Mouse (Mus musculus) neutrophil, adult 65 days (primary cell): ENCODE measurements around the gene Arhgap19. TPM values are rescaled to one million over a fixed set of nuclear protein-coding genes. Genes with fewer than 3 reads are reported as not detected.

Experiments
- total RNA-seq: library from RNA; stranded (reverse); gene quantifications from 2 replicates; pipeline ENCODE4 v1.2.4, GENCODE M21; 2023

Arhgap19 gene
- 55.0 and 62.0 TPM in 2 replicates for total RNA-seq

GRCm38 (mm10) chr19:41801742-41802369 lies at the start of gene Arhgap19:
Gene Arhgap19 (minus strand): TSS chr19:41802047.

GRCm38 (mm10) chr19:41847992-41848851 lies 46.4 kb upstream of the Arhgap19 start, which contains the start of gene Frat2:
Gene Frat2 (minus strand): TSS chr19:41848132.

GRCm38 (mm10) chr19:41829381-41830105 lies 27.7 kb upstream of the Arhgap19 start, which contains the start of gene Frat1:
Gene Frat1 (plus strand): TSS chr19:41829970.

GRCm38 (mm10) chr19:41743396-41743795 lies 58.5 kb downstream of the Arhgap19 start, which contains the start of gene Slit1:
Gene Slit1 (minus strand): TSS chr19:41743665.

Other genes with a start within 250 kb of the Arhgap19 start
- gene Gm340, start 219.7 kb downstream of the Arhgap19 start, total RNA-seq: 24.1 and 33.5 TPM in 2 replicates
- 0.23 and 0.98 TPM in 2 replicates for gene Slit1, start 58.4 kb downstream of the Arhgap19 start, total RNA-seq
- 37.2 and 42.7 TPM in 2 replicates for gene Frat1, start 27.9 kb upstream of the Arhgap19 start, total RNA-seq
- 62.4 and 80.8 TPM in 2 replicates for gene Frat2, start 46.1 kb upstream of the Arhgap19 start, total RNA-seq
- gene Rrp12, start 94.1 kb upstream of the Arhgap19 start, total RNA-seq: 33.1 and 42.2 TPM in 2 replicates
- 332 and 338 TPM in 2 replicates for gene Pgam1, start 109.9 kb upstream of the Arhgap19 start, total RNA-seq
- gene Exosc1, start 131.4 kb upstream of the Arhgap19 start, total RNA-seq: 9.9 and 13.9 TPM in 2 replicates
- 24.5 and 33.2 TPM in 2 replicates for gene Zdhhc16, start 131.4 kb upstream of the Arhgap19 start, total RNA-seq
- gene Mms19, start 179.1 kb upstream of the Arhgap19 start, total RNA-seq: 28.7 and 54.6 TPM in 2 replicates
- 34.6 and 35.8 TPM in 2 replicates for gene Ubtd1, start 179.7 kb upstream of the Arhgap19 start, total RNA-seq
- not detected in 2 replicates for gene Ankrd2, start 234.0 kb upstream of the Arhgap19 start, total RNA-seq
- not detected in 2 replicates for gene Hoga1, start 243.6 kb upstream of the Arhgap19 start, total RNA-seq